Mouse (Mus musculus) embryonic facial prominence, embryonic 14.5 days (tissue): ENCODE data around the gene D17Wsu92e. TPM values are rescaled to one million over a fixed set of nuclear protein-coding genes. Genes with fewer than 3 reads are reported as not detected.

Experiments
- ATAC-seq: fragments of 200-750 bp; cut with Nextera tagmentation; 2 replicates; pipeline ENCODE4 v1.8.0; 2017; ENCODE audit warnings: low read depth, moderate number of reproducible peaks, moderate TSS enrichment
- DNase-seq: peaks from one replicate; pipeline ENCODE4 v3.0.0-alpha.2; 2015; ENCODE audit warnings: low spot score
- H3K27ac ChIP-seq: fragments of 300-500 bp; sonication (generic); replicated peaks from 2 replicates; pipeline ENCODE4 v1.5.1; 2014; ENCODE audit warnings: low read depth, mild to moderate bottlenecking, low read length, moderate library complexity
- H3K27me3 ChIP-seq: fragments of 300-500 bp; sonication (generic); replicated peaks from 2 replicates; pipeline ENCODE4 v1.6.1; 2014; ENCODE audit warnings: low read length; ENCODE audit not compliant: control insufficient read depth, insufficient read depth
- H3K36me3 ChIP-seq: fragments of 300-500 bp; sonication (generic); 2 replicates; pipeline ENCODE4 v1.6.1; 2014; ENCODE audit warnings: low read length, mixed read lengths; ENCODE audit not compliant: control insufficient read depth, insufficient read depth
- H3K4me1 ChIP-seq: fragments of 300-500 bp; sonication (generic); 2 replicates; pipeline ENCODE4 v1.6.1; 2014; ENCODE audit warnings: antibody characterized with exemption, low read length; ENCODE audit not compliant: control insufficient read depth, insufficient read depth
- H3K4me2 ChIP-seq: fragments of 300-500 bp; sonication (generic); 2 replicates; pipeline ENCODE4 v1.6.1; 2014; ENCODE audit warnings: low read depth, mild to moderate bottlenecking, low read length, moderate library complexity, mixed read lengths
- H3K4me3 ChIP-seq: fragments of 300-500 bp; sonication (generic); 2 replicates; pipeline ENCODE4 v1.5.1; 2014; ENCODE audit warnings: low read depth, mild to moderate bottlenecking, low read length
- H3K9ac ChIP-seq: fragments of 300-500 bp; sonication (generic); 2 replicates; pipeline ENCODE4 v1.6.1; 2014; ENCODE audit warnings: low read depth, mild to moderate bottlenecking, low read length, moderate library complexity, mixed read lengths
- H3K9me3 ChIP-seq: fragments of 300-500 bp; sonication (generic); 2 replicates; pipeline ENCODE4 v1.6.1; 2016; ENCODE audit warnings: low read length; ENCODE audit not compliant: control insufficient read depth
- WGBS: fragments of 180-500 bp; shearing (Covaris S2); extraction: QIAGEN DNeasy Blood & Tissue Kit; methylation state at CpG from one replicate; pipeline ENCODE4 v1.1.7; 2014; 5-methylcytosine and 5-hydroxymethylcytosine counted together
- polyA plus RNA-seq: library from polyadenylated mRNA; unstranded; fragments of >200 nt; fragmentation: Nextera tagmentation; extraction: Ambion mirVana; gene quantifications from 2 replicates; pipeline ENCODE4 v1.2.1, GENCODE M21; 2014

The D17Wsu92e gene
- polyA plus RNA-seq, 1 experiment from 2014 or later: 19.0 TPM

GRCm38 (mm10) chr17:27728770-27729169, 91.7 kb downstream of the D17Wsu92e start, which contains the start of gene Spdef:
TSS of gene Spdef (minus strand) at chr17:27728955.
- Histone ChIP-seq H3K9ac (no peak within 1 kb of the TSS; the same call in 1 of the 2 replicates), H3K9me3 (no peaks in the 10 kb centered on the region), H3K4me1 (peaks cover 9% of the 10 kb centered on the region; the same call in 1 of the 2 replicates), H3K4me3 (no peak within 1 kb of the TSS), H3K36me3 (no peaks in the 10 kb centered on the region), H3K27ac (no peak within 1 kb of the TSS), H3K4me2 (no peak within 1 kb of the TSS), H3K27me3 (no peaks in the 10 kb centered on the region)
- ATAC-seq (no peak), DNase-seq (no peak)
- WGBS: 73% methylated on average over 10 of the region's 10 CpGs

- H3K27me3 ChIP-seq: no peaks in the 10 kb centered on the region
- DNase-seq: no peak
- WGBS: 25% methylated on average over 6 of the region's 7 CpGs
- H3K4me1 ChIP-seq: peaks cover 9% of the 10 kb centered on the region; the same call in 1 of the 2 replicates
- no peak overlapping the region for H3K9ac ChIP-seq
- no peak overlapping the region for H3K27ac ChIP-seq
- no peak overlapping the region for H3K4me2 ChIP-seq
- H3K4me3 ChIP-seq: no peak overlapping the region
- no peak for ATAC-seq
- no peaks in the 10 kb centered on the region for H3K36me3 ChIP-seq
- H3K9me3 ChIP-seq: no peaks in the 10 kb centered on the region
Measured at GRCm38 (mm10) chr17:27726527-27726926, 93.9 kb downstream of the D17Wsu92e start.

GRCm38 (mm10) chr17:27725412-27725811, 95.0 kb downstream of the D17Wsu92e start:
- H3K9me3 ChIP-seq: no peaks in the 10 kb centered on the region
- H3K27ac ChIP-seq: no peak overlapping the region
- peak overlapping the region; percentile 27; the same call in 1 of the 2 replicates for H3K9ac ChIP-seq
- no peaks in the 10 kb centered on the region for H3K27me3 ChIP-seq
- 11% methylated on average over 10 of the region's 10 CpGs for whole genome bisulfite sequencing
- H3K4me1 ChIP-seq: peaks cover 9% of the 10 kb centered on the region; the same call in 1 of the 2 replicates
- H3K36me3 ChIP-seq: no peaks in the 10 kb centered on the region
- ATAC-seq (no peak), DNase-seq (no peak)
- H3K4me2 ChIP-seq: peak overlapping the region; percentile 31; the same call in 1 of the 2 replicates
- H3K4me3 ChIP-seq: no peak overlapping the region

GRCm38 (mm10) chr17:27725011-27725410, 95.4 kb downstream of the D17Wsu92e start:
- H3K4me3 ChIP-seq: no peak overlapping the region
- no peak overlapping the region for H3K27ac ChIP-seq
- H3K9ac ChIP-seq: peak overlapping the region; percentile 27; the same call in 1 of the 2 replicates
- DNase-seq (no peak), ATAC-seq (no peak)
- no peaks in the 10 kb centered on the region for H3K27me3 ChIP-seq
- H3K4me1 ChIP-seq: peaks cover 9% of the 10 kb centered on the region; the same call in 1 of the 2 replicates
- no peaks in the 10 kb centered on the region for H3K36me3 ChIP-seq
- no peak overlapping the region for H3K4me2 ChIP-seq
- H3K9me3 ChIP-seq: no peaks in the 10 kb centered on the region
- 33% methylated on average over 10 of the region's 10 CpGs for WGBS

- no peaks in the 10 kb centered on the region for H3K36me3 ChIP-seq
- H3K4me3 ChIP-seq: no peak overlapping the region
- no peaks in the 10 kb centered on the region for H3K9me3 ChIP-seq
- ATAC-seq: no peak
- no peaks in the 10 kb centered on the region for H3K27me3 ChIP-seq
- H3K4me2 ChIP-seq: no peak overlapping the region
- no peak overlapping the region for H3K27ac ChIP-seq
- H3K4me1 ChIP-seq: peaks cover 9% of the 10 kb centered on the region; the same call in 1 of the 2 replicates
- no peak for DNase-seq
- no peak overlapping the region for H3K9ac ChIP-seq
- WGBS: 17% methylated on average over 3 of the region's 3 CpGs
Measured at GRCm38 (mm10) chr17:27724327-27724726, 96.1 kb downstream of the D17Wsu92e start.

- WGBS: 76% methylated on average over 9 of the region's 9 CpGs
- Histone ChIP-seq H3K4me3 (no peak overlapping the region), H3K9ac (no peak overlapping the region), H3K4me1 (peaks cover 17% of the 10 kb centered on the region), H3K9me3 (no peaks in the 10 kb centered on the region), H3K27ac (no peak overlapping the region), H3K4me2 (no peak overlapping the region), H3K27me3 (no peaks in the 10 kb centered on the region), H3K36me3 (no peaks in the 10 kb centered on the region)
- DNase-seq (no peak), ATAC-seq (no peak)
Measured at GRCm38 (mm10) chr17:27721125-27721664, 99.3 kb downstream of the D17Wsu92e start.

- no peak overlapping the region for H3K4me2 ChIP-seq
- no peaks in the 10 kb centered on the region for H3K27me3 ChIP-seq
- H3K4me3 ChIP-seq: no peak overlapping the region
- DNase-seq (no peak), ATAC-seq (no peak)
- peaks cover 12% of the 10 kb centered on the region for H3K4me1 ChIP-seq
- H3K27ac ChIP-seq: no peak overlapping the region
- no peaks in the 10 kb centered on the region for H3K36me3 ChIP-seq
- no peak overlapping the region for H3K9ac ChIP-seq
- 49% methylated on average over 9 of the region's 9 CpGs for WGBS
- no peaks in the 10 kb centered on the region for H3K9me3 ChIP-seq
Measured at GRCm38 (mm10) chr17:27720326-27720725, 100.1 kb downstream of the D17Wsu92e start.

GRCm38 (mm10) chr17:27719663-27720062, 100.8 kb downstream of the D17Wsu92e start:
- H3K4me1 ChIP-seq: peaks cover 8% of the 10 kb centered on the region
- ATAC-seq (no peak), DNase-seq (no peak)
- no peak overlapping the region for H3K27ac ChIP-seq
- H3K4me2 ChIP-seq: no peak overlapping the region
- H3K9me3 ChIP-seq: no peaks in the 10 kb centered on the region
- H3K4me3 ChIP-seq: no peak overlapping the region
- 69% methylated on average over 13 of the region's 14 CpGs for WGBS
- H3K36me3 ChIP-seq: no peaks in the 10 kb centered on the region
- no peaks in the 10 kb centered on the region for H3K27me3 ChIP-seq
- no peak overlapping the region for H3K9ac ChIP-seq

- Histone ChIP-seq H3K4me3 (no peak overlapping the region), H3K9me3 (no peaks in the 10 kb centered on the region), H3K27ac (no peak overlapping the region), H3K36me3 (no peaks in the 10 kb centered on the region), H3K27me3 (no peaks in the 10 kb centered on the region), H3K4me2 (no peak overlapping the region), H3K9ac (no peak overlapping the region), H3K4me1 (peaks cover 8% of the 10 kb centered on the region)
- WGBS: 48% methylated on average over 5 of the region's 5 CpGs
- no peak for ATAC-seq
- peak; percentile 35 for DNase-seq
Measured at GRCm38 (mm10) chr17:27718250-27718649, 102.2 kb downstream of the D17Wsu92e start.
